Mouse (Mus musculus) 3T3-L1 (cell line): ENCODE data around the gene Phc1.
"Not testable (repeated sequence)": the region's sequence is repeated elsewhere in the genome, so short reads cannot be mapped to it uniquely, and the experiment has no call there.

Experiments used
- DNase-seq: peaks from one replicate; pipeline ENCODE4 v3.0.0-alpha.2; 2015; ENCODE audit warnings: low read depth, low spot score

Phc1 gene

DNA sequence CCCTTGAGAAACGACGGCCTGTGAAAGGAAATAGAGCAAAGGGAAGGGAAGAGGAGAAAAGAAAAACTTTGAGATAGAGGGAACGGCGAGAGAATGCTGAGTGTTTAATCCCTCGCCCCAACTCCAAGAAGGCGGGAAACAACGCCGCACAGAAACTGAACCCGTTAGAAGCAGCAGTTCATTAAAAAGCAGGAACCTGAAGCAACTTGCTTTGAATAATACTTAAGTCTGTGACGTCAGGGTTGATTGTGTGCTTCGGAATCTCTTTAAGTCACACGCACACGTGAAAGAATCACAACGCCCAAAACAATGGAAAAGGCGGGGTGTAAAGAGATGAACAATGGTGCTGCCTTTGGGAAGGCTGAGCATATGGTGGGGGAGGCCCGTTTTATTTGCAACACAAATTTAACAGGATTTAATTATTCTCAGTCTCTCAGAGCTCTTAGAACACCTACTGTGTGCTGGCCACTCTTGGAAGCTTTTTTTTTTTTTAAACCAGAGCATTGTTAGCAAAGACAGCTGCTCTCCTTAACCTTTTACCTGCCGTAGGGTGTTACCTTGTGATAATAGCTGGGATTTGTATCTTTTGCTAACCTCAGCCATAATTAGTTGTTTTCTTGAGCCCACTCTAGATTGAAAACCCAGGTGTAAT is at the start of gene Phc1:
TSS of gene Phc1 (minus strand) at position 213 of the 652 bp plus-strand sequence.
- DNase-seq = peak; percentile 74

DNA sequence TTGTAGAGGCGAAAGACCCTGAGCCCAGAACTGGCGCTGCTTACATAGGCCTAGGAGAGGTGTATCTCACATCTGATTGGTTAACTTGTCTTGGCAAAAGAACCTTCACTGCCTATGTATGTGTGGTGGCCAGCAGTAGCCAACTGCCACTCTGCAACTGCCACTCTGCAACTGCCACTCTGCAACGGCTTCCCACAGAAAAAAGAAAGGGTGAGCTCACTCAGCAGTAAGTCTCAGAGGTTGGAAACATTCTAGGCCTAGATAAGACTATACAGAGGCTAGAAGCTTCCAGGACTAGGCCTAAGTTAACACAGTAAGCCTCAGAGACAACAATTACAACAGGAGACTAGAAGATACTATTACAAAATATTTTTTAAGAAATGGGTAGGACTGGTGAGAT is 49.6 kb upstream of the Phc1 start:
- DNase-seq = not testable (repeated sequence)

DNA sequence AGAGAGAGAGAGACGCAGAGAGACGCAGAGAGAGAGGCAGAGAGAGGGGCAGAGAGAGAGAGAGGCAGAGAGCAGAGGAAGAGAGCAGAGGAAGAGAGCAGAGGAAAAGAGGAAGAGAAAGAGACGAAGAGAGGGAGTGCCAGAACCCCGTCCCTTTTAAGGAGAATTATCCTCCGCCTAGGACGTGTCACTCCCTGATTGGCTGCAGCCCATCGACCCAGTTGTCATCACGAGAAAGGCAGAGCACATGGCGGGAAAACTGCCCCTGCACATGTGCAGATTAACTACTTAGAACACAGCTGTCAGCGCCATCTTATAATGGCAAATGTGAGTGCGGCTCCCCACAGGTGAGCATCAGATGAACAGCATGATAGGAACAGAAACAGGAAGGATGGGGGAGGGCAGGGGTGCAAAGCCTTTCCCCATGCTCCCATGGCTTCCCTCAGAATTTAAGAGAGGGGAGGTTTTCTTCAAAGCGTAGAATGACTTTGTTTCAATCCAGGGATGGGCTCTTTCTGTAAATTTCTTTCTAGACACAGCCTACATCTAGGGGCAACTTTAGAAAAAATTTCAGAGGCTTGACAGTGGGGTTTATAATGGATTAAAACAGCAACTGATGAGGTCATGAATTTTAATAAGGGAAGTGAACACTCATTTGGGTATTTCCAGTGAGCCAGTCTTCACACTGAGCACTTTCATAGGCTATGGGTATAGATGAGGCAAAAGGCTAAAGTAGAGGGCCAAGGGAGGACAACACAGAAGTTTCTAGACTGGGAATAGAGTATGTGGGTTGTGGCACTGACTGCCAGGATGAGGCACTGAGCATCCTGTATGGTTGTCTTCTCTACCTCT is 47.0 kb upstream of the Phc1 start:
- not testable (repeated sequence) for DNase-seq

DNA sequence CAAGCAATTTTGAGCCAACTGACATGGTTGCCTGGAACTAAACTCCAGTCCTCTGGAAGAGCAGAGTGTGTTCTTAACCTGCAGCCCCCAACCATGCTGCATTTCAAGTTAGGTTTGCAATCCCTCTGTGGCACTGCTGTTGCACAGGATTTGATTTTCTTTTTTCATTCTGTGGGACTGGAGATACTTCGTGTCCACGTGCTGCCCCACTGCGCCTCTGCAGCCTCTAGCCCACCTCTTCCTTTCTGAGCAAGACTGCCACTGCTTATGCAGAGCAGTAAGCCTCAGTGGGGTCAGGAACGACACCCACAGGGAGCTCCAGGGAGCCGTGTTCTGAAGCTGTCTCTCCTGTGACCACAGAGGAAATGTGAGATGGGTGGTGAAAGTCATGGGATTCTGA is 45.4 kb upstream of the Phc1 start:
- no peak for DNase-seq

DNA sequence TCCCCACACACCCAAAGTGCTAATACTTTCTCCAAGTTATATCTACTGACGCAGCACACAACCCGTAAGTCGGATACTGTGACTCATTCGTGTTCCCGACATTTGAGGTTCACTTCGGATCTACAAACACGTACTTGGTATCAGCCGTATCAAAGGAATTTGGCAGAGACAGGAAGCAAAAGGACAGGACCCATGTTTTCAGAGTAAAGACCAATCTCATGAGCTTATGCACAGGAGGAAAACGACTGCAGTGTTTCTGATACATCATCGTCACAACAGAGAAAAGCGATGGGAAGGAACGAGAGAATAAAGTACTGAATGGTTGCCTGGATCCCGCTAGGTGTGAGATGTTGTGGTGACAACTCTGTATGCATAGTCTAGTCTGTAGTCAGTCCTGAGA is 44.5 kb upstream of the Phc1 start:
- DNase-seq = no peak

DNA sequence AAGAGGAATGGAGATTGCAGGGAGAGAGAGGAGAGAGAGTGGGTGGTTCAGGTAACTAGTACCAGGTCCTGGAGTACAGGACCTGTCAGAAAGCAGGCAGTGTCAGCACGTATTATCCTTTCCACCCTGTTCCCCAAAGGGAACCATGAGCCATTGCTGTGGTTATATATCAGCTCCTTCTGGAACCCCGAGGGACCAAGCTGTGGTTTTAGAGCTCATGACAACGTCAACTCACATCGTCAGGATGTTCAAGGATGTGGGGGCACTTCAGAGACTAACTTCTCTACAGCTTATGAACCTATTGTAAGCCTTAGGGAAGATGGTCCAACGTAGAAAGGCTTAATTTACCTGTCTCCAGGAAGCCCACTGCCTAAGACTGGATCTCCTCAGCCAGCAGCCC is 42.9 kb upstream of the Phc1 start:
- DNase-seq = peak; percentile 12

DNA sequence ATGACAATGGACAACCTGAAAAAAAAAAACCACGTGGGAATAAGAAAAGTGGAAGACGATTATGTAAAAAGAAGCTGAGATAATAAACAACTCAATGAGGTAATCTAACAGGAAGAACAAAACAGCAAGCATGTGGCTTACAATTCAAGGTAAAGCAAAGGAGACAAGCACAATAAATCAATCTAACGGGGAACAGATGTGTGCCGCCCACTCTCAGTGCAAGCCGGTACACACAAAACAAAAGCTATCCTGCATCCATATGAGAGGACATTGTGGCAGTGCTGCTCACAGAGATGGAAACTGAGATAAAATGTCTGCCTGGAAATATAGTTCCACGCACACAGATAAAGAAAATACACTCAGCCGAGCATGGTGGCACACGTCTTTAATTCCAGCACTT is 41.7 kb upstream of the Phc1 start:
- DNase-seq = peak; percentile 53

DNA sequence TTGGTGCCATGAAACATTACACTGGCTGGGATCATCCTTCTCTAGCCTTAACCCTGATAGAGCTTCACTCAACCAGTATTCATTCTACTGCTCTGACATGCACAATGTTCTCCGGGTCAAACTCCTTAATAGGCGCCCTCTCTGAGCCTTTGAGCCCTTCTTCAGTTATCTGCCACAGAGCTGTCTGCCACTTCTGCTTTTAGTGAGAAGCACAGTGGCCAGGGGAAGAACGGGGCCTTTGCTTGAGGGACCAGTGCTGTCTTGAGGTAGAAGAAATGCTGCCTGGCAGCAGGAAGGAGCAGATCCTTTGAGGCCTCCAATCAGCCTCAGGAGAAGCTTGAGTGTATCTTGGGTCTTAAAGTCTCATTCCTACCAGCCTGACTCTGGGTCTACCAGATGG is 27.9 kb upstream of the Phc1 start:
- DNase-seq = no peak

DNA sequence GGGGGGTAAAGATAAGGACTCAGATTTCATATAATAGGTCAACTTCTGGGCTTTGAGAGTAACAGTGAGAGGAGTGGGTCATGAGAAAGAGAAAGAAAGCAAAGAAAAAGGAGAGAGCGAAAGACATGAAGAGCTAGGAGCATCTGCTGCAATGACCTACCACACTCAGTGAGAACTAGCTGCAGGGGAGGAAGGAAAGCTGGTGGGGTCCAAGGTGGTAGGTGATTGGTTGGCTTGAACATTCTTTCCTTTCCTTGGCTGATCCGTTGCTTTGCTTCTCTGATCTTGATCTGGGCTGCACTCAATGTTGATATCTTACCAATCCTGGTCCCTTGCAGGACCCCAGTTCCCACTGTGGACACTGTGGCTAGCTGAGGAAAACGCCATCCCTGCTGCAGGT is 26.6 kb upstream of the Phc1 start:
- no peak for DNase-seq

DNA sequence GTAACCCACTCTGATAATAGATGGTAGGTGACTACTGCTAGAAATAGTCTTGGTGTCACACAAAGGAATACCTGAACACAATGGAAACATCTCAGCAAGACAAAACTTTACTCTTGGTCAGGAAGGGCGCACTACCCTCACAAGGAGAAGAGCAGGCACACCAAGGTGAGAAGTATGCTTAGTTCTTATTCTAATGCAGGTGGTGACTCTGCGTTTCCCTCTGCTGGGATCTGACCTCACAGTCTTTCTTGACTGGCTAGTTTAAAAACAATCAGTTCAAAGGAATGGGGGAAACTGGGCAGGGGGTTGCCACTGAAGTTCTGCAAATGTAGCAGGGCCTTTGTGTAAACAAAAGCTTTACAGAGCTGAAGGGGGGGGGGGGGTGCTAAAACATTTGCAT is 25.9 kb upstream of the Phc1 start:
- no peak for DNase-seq

DNA sequence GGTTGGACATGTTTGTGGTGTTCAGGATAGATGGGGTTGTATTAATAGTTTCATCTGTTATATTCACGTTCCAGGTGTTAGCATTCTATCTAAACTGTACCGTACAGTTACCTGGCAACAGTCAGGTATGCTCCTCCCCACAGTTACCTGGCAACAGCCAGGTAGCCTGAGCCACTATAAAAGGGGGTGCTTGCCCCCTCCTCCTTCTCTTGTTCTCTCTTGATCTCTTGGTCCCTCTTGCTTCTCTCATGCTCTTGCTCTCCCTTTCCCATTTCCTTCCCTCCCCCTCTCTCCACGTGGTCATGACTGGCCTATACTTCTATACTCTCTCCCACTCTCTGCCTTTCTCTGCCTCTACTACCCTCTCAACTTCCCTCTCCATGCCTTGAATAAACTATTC is 25.3 kb upstream of the Phc1 start:
- no peak for DNase-seq

DNA sequence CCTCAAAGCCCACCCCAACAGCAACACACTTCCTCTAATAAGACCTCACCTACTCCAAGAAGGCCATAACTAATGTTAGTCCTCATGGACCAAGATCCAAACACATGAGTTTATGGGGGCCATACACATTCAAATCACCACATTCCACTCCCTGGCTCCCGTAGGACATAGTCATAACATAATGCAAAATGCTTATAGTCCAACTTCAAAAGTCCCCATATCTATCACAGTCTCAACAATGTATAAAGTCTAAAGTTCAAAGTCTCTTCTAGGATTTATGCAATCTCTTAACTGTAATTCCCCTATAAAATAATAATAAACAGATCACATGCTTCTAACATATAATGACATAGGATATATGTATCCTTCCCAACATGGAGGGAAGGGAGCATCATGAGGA is 16.7 kb upstream of the Phc1 start:
- DNase-seq = no peak

DNA sequence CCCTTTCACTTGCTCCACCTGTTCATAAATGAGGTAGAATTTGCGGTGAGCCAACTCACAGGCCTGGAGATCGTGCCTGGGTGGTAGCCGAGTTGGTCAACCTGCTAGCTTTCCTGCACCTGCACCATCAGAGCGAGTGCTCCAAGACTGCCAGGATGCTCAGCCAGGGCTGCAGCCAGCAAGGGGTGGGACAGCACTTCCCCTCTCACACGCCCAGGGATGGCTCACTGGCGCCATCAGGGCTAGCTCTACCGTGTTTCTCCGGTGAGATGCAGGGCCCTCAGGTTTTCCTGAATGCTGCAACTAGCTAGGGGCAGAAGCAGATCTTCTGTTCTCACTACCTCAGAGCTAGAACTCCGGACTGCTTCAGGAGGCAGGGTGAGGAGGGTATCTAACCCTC is 15.5 kb upstream of the Phc1 start:
- no peak for DNase-seq

DNA sequence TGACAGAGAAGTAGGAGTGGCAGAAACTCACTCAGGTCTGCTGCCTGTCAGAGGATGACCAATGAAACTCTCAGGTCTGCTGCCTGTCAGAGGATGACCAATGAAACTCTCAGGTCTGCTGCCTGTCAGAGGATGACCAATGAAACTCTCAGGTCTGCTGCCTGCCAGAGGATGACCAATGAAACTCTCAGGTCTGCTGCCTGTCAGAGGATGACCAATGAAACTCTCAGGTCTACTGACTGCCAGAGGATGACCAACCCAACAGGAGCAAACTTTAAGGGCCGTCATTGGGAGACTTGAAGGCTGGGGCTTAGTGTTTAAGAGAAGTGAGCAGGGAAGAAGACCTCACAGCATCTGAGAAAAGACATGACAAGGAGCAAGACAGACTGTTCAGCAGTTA is 7.0 kb upstream of the Phc1 start:
- not testable (repeated sequence) for DNase-seq

DNA sequence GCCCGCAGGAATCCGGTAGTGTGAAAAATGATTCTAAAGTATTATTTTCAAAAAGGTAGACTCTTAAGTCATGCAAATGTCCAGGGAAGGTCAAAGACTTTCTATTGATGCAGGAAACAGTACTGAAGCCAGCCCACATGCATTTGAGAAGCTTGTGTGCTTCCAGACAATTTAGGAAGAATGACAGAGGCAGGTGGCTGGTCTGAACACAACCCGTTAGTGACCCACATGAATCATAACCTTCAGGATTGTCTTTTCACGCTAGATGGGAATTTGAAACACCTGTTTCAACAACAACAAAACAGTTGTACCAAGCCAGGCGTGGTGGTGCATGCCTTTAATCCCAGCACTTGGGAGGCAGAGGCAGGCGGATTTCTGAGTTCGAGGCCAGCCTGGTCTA is 6.0 kb upstream of the Phc1 start:
- DNase-seq = no peak

DNA sequence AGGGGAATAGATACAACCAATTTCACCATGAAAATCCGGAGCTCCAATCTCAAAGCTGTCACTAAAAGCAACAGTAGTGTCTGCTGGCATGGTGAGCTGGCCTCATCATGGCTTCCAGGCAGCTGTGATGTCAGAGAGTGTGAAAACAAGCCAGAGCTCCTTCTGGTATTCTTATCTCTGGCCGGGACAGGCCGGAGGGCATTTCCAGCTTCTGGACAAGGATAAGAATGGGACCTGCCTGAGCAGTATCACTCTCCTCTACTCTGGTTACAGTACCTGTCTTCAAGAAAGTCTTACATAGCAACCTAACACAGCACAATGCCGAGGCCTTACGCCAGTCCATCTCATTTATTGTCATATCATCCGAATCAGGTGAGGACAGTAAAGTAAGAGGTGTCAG is 5.4 kb upstream of the Phc1 start:
- DNase-seq = no peak

DNA sequence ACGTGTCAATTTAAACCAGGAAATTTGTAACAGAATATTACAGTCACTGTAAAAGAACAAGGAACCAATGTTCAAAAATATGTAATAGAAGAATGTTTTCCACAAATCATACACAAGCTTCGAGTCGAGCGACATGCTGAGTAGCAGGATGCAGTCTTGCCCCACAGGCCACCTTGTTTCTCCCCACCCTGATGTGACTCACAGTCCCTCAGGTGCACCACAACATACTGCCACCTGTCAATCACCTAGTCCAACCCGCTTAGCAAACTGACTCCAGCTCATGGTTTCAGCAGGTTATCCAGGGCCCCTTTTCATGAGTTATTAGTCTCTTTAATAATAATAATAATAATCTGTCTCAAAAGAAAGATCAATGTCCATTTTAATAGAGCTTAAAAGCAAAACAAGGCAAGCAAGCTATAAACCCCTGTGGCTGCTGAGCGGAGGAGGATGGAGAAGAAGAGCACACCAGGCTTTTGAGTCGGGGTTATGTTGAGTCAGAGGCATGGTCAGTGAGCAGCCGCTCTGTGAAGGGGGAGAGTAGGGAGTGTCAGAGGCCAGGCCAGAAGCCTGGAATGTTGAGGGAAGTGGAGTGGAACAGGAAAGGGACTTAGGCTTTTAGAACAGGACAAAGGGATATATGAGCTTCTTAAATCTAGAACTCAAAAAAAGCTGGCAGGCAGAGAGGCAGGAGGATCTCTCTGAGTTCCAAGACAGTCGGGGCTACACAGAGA is 4.2 kb upstream of the Phc1 start:
- DNase-seq = peak; percentile 22

DNA sequence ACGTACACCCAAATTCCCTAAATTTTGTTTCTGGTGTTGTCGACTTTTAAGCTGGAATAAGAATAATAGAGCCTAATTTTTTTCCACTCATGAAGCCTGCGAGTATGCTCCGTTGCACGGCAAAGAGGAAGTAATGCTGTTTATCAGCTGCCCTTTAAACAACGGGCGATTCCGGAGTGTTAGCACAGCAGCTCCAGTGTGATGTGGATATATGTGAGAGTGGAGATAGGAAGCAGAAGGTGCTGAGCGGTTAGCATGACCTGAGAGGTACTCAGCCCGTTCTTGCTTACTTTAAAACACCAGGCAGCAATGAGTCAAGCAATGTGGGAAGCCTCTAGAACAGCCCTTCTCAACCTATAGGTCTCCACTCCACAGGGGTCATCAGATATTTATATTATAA is 3.4 kb upstream of the Phc1 start:
- no peak for DNase-seq

DNA sequence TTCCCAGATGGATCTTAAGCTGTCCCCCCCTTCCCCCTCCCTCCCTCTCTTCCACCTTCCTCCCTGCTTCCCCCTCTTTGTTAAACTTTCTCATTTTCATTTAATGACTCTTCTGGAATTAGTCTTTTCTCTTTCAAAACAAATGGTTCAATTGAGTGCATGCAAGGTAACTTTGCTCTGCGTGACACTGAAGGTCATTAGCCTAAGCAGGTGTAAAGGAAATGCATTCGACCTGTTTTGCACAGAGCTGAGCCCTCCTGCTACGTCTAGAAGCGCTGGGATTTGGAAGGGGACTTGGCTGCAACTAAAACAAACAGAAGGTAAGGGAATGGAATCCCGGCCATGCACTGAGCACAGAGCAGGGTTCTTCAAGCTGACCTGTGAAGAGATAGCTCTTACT is 1.8 kb upstream of the Phc1 start:
- no peak for DNase-seq

DNA sequence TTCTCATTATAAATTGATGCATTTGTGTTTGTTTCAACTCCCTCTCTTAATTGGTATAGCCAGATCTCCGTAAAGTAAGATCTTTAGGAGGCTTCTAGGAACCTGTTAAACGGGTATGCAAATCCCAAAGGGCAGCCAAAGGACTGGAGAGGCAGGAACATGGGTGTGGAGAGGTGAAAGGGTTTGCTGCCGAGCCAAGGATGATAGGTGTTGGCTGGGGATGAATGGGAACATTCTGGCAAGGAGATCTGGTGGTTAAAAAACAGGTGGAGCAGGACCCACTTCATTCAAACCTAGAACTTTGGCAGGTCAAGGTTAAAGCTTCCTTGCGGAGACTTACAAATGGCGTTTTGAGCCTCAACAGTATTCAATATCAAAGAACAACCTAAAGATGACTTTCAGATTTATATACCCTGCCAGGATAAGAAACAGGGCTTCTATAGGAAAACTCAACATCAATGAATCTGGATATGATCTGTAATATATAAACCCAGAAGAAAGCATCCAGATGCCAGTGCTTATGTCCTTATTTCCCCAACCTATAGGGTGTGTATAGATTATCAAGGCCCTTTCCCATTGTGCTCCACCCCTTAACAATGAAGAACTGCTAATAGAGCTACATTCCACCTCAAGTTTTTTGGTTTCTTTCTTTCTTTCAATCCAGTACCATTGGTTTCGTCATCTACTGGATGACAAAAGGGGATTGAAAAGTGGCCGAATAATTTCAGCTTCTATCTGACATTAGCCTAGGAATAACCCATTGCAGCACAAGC is 863 bp upstream of the Phc1 start:
- DNase-seq = no peak

DNA sequence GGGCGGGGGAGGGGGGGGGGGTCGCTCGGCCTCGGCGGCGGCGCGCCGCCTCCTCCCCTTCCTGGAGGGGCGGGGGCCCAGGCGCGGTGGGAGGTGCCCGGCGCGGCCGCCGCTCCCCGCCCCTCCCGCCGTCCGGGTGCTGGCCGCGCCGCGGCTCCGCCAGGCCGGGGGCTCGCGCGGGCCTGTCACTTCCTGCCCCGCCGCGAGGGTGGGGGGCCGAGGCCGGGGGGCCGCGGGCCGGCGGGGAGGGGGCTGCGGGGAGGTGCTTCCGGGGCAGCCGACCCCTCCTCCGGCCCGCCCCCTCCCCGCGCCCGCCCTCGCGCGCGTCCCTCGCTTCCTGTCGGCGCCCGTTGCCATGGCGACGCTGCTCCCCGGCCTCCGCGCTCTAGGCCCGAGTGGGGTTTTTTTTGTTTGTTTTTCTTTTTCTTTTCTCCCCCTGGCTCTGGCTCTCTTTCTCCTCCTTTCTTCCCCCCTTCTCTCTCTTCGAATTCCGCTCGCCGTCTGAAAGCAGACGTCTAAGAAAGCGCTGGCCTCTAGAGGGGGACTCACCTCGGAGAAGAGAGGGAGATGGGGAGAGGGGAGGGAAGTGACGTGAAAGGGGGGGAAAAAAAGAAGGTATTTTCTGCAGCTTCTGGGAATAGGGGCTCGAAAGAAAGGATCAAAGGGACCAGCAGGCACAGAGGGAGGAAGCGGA is 566 bp downstream of the Phc1 start:
- peak; percentile 81 for DNase-seq
